Mouse (Mus musculus): ENCODE measurements around the gene Fam118b.

- no peak for TF ChIP-seq POLR2A (IDR thresholded peaks at IDR 0.05; ENCODE audit: low read depth, low read length)
- TF ChIP-seq CTCF (conservative IDR thresholded peaks at IDR 0.05; ENCODE audit: insufficient read depth, insufficient read length, low read depth, low read length), result peak; percentile 72
Observed at GRCm38 (mm10) chr9:35199772-35200471, 67.7 kb downstream of the Fam118b start, which contains the start of the genes Srpr and Tirap.
